Mouse (Mus musculus) stomach, embryonic 16.5 days (tissue): ENCODE results near the gene Mmrn2. TPM values are rescaled to one million over a fixed set of nuclear protein-coding genes. Genes with fewer than 3 reads are reported as not detected.
A peak's percentile ranks its signal among the peaks of the same experiment; 100 is the strongest.

Experiments
- ATAC-seq: fragments of 200-750 bp; cut with Nextera tagmentation; 2 replicates; pipeline ENCODE4 v1.8.0; 2017; ENCODE audit warnings: moderate number of reproducible peaks, moderate TSS enrichment; ENCODE audit not compliant: insufficient read depth, low FRiP score
- H3K27ac ChIP-seq: fragments of 300-500 bp; sonication (generic); 2 replicates; pipeline ENCODE4 v1.5.1; 2014; ENCODE audit warnings: low read length
- H3K27me3 ChIP-seq: fragments of 300-500 bp; sonication (generic); 2 replicates; pipeline ENCODE4 v1.6.1; 2014; ENCODE audit warnings: low read length, control low read depth, mixed read lengths; ENCODE audit not compliant: control insufficient read depth, insufficient read depth
- H3K36me3 ChIP-seq: fragments of 300-500 bp; sonication (generic); 2 replicates; pipeline ENCODE4 v1.6.1; 2014; ENCODE audit warnings: low read length; ENCODE audit not compliant: control insufficient read depth, insufficient read depth
- H3K4me1 ChIP-seq: fragments of 300-500 bp; sonication (generic); 2 replicates; pipeline ENCODE4 v1.6.1; 2014; ENCODE audit warnings: low read length, control low read depth, mixed read lengths; ENCODE audit not compliant: control insufficient read depth, insufficient read depth
- H3K4me2 ChIP-seq: fragments of 300-500 bp; sonication (generic); 2 replicates; pipeline ENCODE4 v1.6.1; 2014; ENCODE audit warnings: low read depth, low read length, mixed read lengths
- H3K4me3 ChIP-seq: fragments of 300-500 bp; sonication (generic); replicated peaks from 2 replicates; pipeline ENCODE4 v1.5.1; 2014; ENCODE audit warnings: mild to moderate bottlenecking, low read length
- H3K9ac ChIP-seq: fragments of 300-500 bp; sonication (generic); 2 replicates; pipeline ENCODE4 v1.6.1; 2014; ENCODE audit warnings: low read length
- H3K9me3 ChIP-seq: fragments of 300-500 bp; sonication (generic); replicated peaks from 2 replicates; pipeline ENCODE4 v1.6.1; 2016; ENCODE audit warnings: low read length, control low read depth; ENCODE audit not compliant: control insufficient read depth
- WGBS: fragments of 180-500 bp; shearing (Covaris S2); extraction: QIAGEN DNeasy Blood & Tissue Kit; methylation state at CpG from one replicate; pipeline ENCODE4 v1.1.7; 2014; 5-methylcytosine and 5-hydroxymethylcytosine counted together
- polyA plus RNA-seq: library from polyadenylated mRNA; unstranded; fragments of >200 nt; fragmentation: Nextera tagmentation; extraction: Ambion mirVana; gene quantifications from 2 replicates; pipeline ENCODE4 v1.2.1, GENCODE M21; 2015

Mmrn2 gene
- polyA plus RNA-seq, 1 experiment from 2014 or later, result 8.5 TPM

DNA sequence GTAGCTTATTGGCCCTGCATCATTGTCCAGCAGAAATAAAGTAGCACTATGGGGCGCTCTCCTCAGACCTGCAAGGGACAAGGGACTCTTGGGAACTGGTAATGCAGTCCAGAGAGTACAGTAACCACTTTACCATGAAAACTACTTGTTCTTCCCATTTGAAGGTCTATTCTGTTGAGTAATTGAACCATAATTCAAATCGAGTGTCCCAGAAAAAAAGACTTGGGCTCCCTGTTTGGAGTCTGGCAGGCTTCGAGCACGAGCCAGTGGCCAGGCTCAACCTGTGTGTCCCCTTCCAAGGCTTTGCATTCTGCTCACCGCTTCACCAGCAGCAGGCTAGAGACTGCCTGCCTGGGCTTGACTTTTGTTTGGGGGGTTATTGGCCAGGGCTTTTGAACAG is 30.9 kb upstream of the Mmrn2 start:
- H3K4me3 ChIP-seq, result no peak overlapping the region
- H3K36me3 ChIP-seq, result peaks cover 20% of the 10 kb centered on the region; the same call in 1 of the 2 replicates
- no peak overlapping the region for H3K4me2 ChIP-seq
- H3K4me1 ChIP-seq, result peaks cover 4% of the 10 kb centered on the region; the same call in 1 of the 2 replicates
- no peak overlapping the region for H3K27ac ChIP-seq
- no peak overlapping the region for H3K9ac ChIP-seq
- no peaks in the 10 kb centered on the region for H3K9me3 ChIP-seq
- ATAC-seq, result no peak
- WGBS, result 87% methylated on average over 5 of the region's 5 CpGs
- no peaks in the 10 kb centered on the region for H3K27me3 ChIP-seq

DNA sequence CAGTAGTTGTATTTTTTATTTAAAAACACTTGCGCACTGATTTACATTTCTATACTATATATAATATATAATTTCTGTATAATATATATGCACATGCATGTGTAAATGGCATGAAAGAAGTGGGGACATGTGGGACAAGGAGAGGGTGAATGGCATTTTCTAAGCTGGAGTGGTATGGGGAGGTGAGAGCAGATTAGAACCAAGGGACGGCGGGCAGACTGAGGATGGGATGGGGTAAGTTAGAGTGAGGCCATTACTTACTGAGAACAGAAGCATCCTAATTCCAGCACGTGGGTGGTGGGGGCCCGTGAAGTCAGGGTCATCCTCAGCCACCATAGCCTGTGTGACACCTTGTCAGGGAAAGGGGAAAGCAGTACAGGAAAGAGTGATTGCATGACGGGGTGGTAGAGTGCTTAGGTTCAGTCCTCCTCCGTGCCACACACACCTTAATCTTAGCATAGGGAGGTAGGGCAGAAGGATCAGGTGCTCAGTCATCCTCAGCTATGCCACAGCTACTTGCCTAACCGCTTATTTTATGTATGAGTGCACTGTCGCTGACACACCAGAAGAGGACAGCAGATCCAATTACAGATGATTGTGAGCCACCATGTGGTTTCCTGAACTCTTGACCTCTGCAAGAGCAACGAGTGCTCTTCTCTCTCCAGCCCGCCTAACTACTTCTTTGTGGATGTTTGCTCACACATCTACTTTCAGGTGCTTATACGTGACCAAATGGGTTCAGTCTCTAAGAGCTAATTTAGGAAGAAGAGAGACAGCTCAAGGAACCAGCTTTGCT is 29.3 kb upstream of the Mmrn2 start:
- H3K4me3 ChIP-seq, result no peak overlapping the region
- no peak for ATAC-seq
- H3K4me2 ChIP-seq, result no peak overlapping the region
- no peak overlapping the region for H3K27ac ChIP-seq
- no peak overlapping the region for H3K9ac ChIP-seq
- H3K9me3 ChIP-seq, result no peaks in the 10 kb centered on the region
- peaks cover 18% of the 10 kb centered on the region; the same call in 1 of the 2 replicates for H3K36me3 ChIP-seq
- peaks cover 4% of the 10 kb centered on the region; the same call in 1 of the 2 replicates for H3K4me1 ChIP-seq
- 52% methylated on average over 12 of the region's 12 CpGs for WGBS
- no peaks in the 10 kb centered on the region for H3K27me3 ChIP-seq

GRCm38 (mm10) chr14:34347084-34347483 is 28.2 kb upstream of the Mmrn2 start:
- 93% methylated on average over 5 of the region's 5 CpGs for WGBS
- Histone ChIP-seq H3K27ac (no peak overlapping the region), H3K36me3 (peaks cover 10% of the 10 kb centered on the region; the same call in 1 of the 2 replicates), H3K4me1 (peaks cover 4% of the 10 kb centered on the region; the same call in 1 of the 2 replicates), H3K4me3 (no peak overlapping the region), H3K9me3 (no peaks in the 10 kb centered on the region), H3K27me3 (no peaks in the 10 kb centered on the region), H3K9ac (no peak overlapping the region), H3K4me2 (no peak overlapping the region)
- no peak for ATAC-seq

- Histone ChIP-seq H3K4me2 (no peak overlapping the region), H3K4me1 (peaks cover 4% of the 10 kb centered on the region; the same call in 1 of the 2 replicates), H3K4me3 (no peak overlapping the region), H3K27ac (no peak overlapping the region), H3K9me3 (no peaks in the 10 kb centered on the region), H3K27me3 (no peaks in the 10 kb centered on the region), H3K36me3 (0 out of 2 replicates have a peak, but pooled peaks cover 3% of the 10 kb centered on the region), H3K9ac (no peak overlapping the region)
- no peak for ATAC-seq
- 71% methylated on average over 7 of the region's 7 CpGs for WGBS
These were observed 27.0 kb upstream of the Mmrn2 start for GRCm38 (mm10) chr14:34348301-34348700.

DNA sequence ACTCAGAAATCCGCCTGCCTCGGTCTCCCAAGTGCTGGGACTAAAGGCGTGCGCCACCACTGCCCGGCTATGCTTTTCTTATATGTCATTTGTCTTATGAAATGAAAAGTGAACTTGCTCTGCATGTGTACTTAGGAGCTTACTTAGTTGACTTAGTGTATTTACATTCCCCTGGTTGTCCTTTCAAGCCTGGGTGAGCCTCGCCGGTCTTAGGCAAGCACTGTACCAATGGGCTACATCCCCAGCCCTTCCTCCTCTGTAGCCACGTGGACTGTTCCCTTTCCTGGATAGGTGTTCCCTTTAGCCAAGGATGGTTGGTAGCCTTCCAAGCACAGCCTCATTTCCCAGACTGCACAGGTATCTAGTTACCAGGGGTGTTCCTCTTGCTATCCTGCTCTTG is 26.3 kb upstream of the Mmrn2 start:
- 53% methylated on average over 8 of the region's 8 CpGs for WGBS
- ATAC-seq, result peak; percentile 93
- no peak overlapping the region for H3K4me3 ChIP-seq
- H3K9me3 ChIP-seq, result no peaks in the 10 kb centered on the region
- peaks cover 4% of the 10 kb centered on the region; the same call in 1 of the 2 replicates for H3K4me1 ChIP-seq
- H3K4me2 ChIP-seq, result no peak overlapping the region
- H3K36me3 ChIP-seq, result no peaks in the 10 kb centered on the region
- no peaks in the 10 kb centered on the region for H3K27me3 ChIP-seq
- no peak overlapping the region; the same call in 1 of the 2 replicates for H3K9ac ChIP-seq
- no peak overlapping the region for H3K27ac ChIP-seq

- Histone ChIP-seq H3K9me3 (no peaks in the 10 kb centered on the region), H3K9ac (no peak overlapping the region), H3K4me3 (no peak overlapping the region), H3K4me1 (peaks cover 4% of the 10 kb centered on the region; the same call in 1 of the 2 replicates), H3K27me3 (no peaks in the 10 kb centered on the region), H3K4me2 (no peak overlapping the region), H3K36me3 (no peaks in the 10 kb centered on the region), H3K27ac (no peak overlapping the region)
- no peak for ATAC-seq
- 52% methylated on average over 3 of the region's 3 CpGs for WGBS
These were observed 23.6 kb upstream of the Mmrn2 start for GRCm38 (mm10) chr14:34351660-34352059.

GRCm38 (mm10) chr14:34352523-34352922 is 22.7 kb upstream of the Mmrn2 start:
- H3K4me1 ChIP-seq, result peaks cover 4% of the 10 kb centered on the region; the same call in 1 of the 2 replicates
- H3K4me2 ChIP-seq, result no peak overlapping the region
- 55% methylated on average over 6 of the region's 6 CpGs for WGBS
- H3K4me3 ChIP-seq, result no peak overlapping the region
- H3K9ac ChIP-seq, result no peak overlapping the region
- no peaks in the 10 kb centered on the region for H3K27me3 ChIP-seq
- ATAC-seq, result no peak
- no peak overlapping the region for H3K27ac ChIP-seq
- no peaks in the 10 kb centered on the region for H3K36me3 ChIP-seq
- H3K9me3 ChIP-seq, result no peaks in the 10 kb centered on the region

DNA sequence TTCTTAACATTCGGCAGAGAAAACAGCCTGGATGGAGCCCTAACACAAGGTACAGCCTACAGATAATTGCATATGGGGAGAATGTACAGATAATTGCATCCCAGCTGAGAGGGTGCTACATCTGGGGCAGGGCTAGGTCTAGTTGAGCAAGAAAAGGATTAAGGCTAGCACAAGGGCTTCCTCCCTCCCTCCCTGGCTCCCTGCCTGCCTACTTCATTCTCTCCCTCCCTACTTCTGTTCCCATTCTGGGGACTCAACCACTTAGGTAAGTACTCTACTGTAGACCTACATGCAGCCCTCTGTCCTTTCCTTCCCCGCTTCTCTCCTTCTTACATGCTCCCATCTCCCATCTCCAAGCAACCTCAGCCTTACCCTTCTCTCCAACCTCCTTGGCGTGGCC is 21.9 kb upstream of the Mmrn2 start:
- no peak for ATAC-seq
- Histone ChIP-seq H3K36me3 (no peaks in the 10 kb centered on the region), H3K27me3 (no peaks in the 10 kb centered on the region), H3K4me3 (no peak overlapping the region), H3K4me1 (peaks cover 6% of the 10 kb centered on the region; the same call in 1 of the 2 replicates), H3K9ac (no peak overlapping the region), H3K9me3 (no peaks in the 10 kb centered on the region), H3K27ac (no peak overlapping the region), H3K4me2 (no peak overlapping the region)
- WGBS, result 87% methylated on average over 3 of the region's 3 CpGs

DNA sequence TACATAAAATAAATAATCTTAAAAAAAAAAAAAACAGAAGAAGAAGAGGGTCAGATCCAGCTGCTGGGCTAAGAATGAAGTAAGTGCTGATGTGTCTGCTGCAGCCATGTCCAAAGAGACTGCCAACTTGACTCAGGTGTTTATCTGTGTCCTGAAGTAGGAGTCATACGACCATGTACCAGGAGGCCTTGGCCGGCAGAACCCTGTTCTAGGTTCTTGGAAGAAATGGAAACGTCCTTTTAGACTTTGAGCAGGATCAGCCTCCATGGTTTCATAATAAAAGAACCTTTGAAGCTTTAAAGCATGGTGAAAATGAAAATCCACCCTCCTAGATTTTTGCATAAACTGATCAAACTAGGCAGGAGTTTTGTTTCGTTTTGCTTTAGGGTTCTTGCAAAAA is 20.8 kb upstream of the Mmrn2 start:
- ATAC-seq, result no peak
- 73% methylated on average over 4 of the region's 4 CpGs for WGBS

More for the DNA sequence above, 20.8 kb upstream of the Mmrn2 start:
- no peaks in the 10 kb centered on the region for H3K27me3 ChIP-seq
- H3K27ac ChIP-seq, result no peak overlapping the region
- H3K9me3 ChIP-seq, result no peaks in the 10 kb centered on the region
- H3K4me2 ChIP-seq, result no peak overlapping the region
- H3K4me1 ChIP-seq, result peaks cover 3% of the 10 kb centered on the region; the same call in 1 of the 2 replicates
- H3K9ac ChIP-seq, result no peak overlapping the region
- no peak overlapping the region for H3K4me3 ChIP-seq
- H3K36me3 ChIP-seq, result no peaks in the 10 kb centered on the region
